Mouse (Mus musculus) spleen, postnatal 14 days (tissue): ENCODE results near the gene Psme2.
A peak's percentile ranks its signal among the peaks of the same experiment; 100 is the strongest.

ENCODE experiments used
- DNase-seq, 2 experiments: peaks; one replicate each; pipeline ENCODE4 v3.0.0; 2021 to 2022; ENCODE audit warnings: low spot score in 2 of 2

Gene Psme2

GRCm38 (mm10) chr14:55590748-55591330, at the start of gene Psme2:
Psme2 (minus strand) TSS chr14:55591113.
- peak; percentile 66 to 68 for DNase-seq

- DNase-seq, result no peak
Observed at GRCm38 (mm10) chr14:55637795-55638194, 46.9 kb upstream of the Psme2 start, which contains the start of gene Gm49378. Gm49378 (minus strand) TSS chr14:55637895.

DNA sequence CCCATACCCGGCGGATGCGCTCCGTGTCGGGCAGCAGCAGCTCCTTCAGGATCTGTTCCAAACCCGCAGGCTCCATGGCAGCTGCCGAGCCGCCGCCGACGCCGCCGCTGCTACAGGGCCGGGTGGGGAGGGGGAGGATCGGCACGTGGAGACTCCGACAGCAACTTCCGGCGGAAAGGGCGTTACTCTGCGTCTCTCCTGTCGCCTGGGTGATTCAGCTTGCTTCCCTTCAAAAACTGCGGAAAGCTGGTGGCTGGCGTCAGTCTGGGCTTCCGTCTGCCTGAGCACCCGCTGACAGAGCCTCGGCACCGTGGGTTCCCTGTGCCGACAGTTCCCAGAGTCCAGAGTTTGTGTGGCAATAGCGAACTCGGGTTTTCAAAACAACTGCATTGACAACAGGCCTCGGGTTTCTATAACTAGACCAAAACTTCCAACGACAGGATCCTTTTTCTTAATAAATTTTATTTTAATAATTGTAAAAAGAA, 44.7 kb upstream of the Psme2 start, which contains the start of gene Ipo4:
Gene Ipo4 (minus strand): TSS at position 435 of the 485 bp plus-strand sequence.
- DNase-seq, result peak; percentile 55 to 67

GRCm38 (mm10) chr14:55634874-55635522, 44.1 kb upstream of the Psme2 start:
- no peak for DNase-seq

GRCm38 (mm10) chr14:55629312-55629711, 38.4 kb upstream of the Psme2 start:
- DNase-seq, result peak; percentile 51 to 72

DNA sequence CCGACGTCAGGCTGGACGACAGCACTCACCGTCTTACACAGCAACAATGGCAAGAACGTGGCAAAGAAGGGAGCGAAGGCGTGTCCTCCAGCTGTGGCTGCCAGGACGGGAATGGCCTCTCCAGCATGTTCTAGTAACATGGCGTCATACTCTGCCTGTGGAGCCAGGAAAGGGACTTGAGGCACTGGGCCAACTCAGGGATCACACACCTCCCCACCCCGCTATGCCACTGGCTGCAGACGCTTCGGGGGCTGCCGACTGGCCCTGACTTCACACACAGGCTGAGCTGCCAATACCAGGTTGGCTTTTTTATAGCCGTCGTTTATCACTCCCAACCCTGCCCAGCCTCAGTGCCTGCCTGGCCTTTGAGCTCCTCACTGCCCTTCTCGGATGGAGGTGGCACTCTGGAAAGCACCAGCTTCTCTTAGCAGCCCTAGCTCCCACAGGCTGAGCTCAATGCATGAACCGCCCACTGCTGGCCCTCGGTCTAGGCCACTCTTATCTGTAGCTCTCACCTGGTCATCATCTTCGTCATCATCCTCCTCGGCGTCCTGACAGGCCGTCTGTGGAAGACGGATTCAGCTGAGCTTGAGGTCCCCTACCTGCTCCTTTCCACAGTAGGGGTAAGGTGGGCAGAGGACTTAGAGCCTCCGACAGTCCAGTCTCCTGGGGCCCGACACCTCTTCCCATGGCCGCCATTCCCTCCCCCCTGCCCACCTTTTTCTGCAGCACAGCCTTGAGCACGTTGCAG, 37.3 kb upstream of the Psme2 start:
- no peak for DNase-seq

DNA sequence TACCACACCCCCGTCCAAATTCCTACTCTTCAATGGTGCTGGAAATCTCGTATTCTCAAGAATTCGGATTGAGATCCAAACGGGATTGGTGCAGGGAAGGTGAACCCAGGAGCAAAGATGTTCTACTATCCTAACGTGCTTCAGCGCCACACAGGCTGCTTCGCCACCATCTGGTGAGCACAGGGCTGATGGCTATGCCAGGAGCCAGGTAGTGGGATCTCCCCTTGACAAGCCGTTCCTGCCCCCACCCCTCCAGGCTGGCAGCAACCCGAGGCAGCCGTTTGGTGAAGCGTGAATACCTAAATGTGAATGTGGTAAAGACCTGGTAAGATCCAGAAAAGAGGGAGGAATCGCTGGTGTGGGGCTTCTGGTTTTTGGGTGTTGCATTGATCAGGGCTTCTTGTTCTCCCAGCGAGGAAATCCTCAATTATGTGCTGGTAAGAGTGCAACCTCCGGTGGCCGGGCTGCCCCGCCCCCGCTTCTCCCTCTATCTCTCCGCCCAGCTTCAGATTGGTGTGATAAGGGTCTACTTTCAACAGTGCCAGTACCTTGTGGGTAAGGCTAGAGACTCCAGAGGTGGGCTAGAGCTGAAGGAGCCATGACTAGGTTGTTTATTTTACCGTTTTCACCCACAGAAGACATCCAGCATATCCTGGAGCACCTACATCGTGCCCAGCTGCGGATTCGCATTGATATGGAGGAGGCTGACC, 27.7 kb upstream of the Psme2 start:
- no peak for DNase-seq

- DNase-seq, result no peak
Observed at GRCm38 (mm10) chr14:55617822-55618221, 26.9 kb upstream of the Psme2 start, which contains the start of gene Rec8. Rec8 (plus strand) TSS chr14:55618037.

GRCm38 (mm10) chr14:55616844-55617243, 25.9 kb upstream of the Psme2 start:
- DNase-seq, result no peak

DNA sequence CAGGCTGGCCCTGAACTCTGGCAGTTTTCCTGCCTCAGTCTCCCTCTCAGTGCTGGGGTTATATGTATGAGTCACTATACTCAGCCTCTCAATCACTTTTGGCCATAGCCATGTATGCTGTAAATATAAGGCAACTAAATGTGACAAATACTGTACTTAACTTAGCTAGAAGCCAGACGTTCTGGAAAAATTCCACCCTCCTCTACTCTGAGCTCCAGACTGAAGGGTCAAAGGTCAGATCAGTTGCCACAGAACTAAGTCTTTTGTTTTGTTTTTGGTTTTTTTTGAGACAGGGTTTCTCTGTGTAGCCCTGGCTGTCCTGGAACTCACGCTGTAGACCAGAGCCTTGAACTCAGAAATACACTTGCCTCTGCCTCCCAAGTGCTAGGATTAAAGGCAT, 25.0 kb upstream of the Psme2 start:
- no peak for DNase-seq

DNA sequence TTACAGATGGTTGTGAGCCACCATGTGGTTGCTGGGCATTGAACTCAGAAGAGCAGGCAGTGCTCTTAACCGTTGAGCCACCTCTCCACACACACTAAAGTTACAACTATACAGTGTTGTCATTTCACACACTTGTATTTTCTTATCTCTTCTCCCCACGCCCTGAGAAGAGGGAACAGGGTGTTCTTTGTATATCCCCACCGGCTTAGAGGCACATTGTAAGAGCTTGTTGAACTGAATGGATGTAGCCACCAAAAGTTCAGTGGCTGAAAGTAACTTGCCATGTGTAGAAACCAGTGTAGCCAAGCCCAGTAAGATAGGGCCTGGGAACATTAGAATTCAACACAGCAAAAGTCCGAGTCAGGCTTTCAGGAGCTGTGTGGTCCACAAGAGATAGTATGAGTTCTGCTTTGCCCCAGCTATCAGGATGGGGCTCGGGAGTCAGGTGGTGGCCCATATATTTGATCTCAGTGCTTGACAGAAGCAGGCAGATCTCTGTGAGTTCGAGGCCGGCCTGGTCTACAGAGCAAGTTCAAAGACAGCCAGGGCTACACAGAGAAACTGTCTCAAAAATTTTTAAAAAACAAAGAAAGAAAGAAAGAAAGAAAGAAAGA, 23.8 kb upstream of the Psme2 start:
- DNase-seq, result no peak

DNA sequence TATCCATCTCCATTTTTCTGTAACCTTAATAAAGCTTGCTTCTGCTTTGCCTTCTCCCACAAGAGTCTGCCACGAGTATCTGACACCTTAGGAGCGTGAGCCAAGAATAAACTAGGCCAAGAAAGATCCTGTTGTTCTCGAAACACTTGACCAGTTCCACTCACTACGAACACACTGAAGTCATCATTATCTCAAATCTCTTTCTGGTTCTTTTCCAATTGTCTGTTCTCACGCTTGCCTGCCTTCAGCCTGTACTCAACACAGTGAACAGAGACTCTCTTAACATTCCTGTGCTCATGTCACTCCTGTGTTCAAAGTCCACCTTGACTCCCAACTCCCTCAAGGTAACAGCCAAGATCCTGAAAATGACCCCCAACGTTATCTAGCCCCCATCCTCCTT, 22.4 kb upstream of the Psme2 start:
- no peak for DNase-seq

- no peak for DNase-seq
Observed at GRCm38 (mm10) chr14:55608339-55608738, 17.4 kb upstream of the Psme2 start.

- DNase-seq, result no peak
Observed at GRCm38 (mm10) chr14:55605743-55606459, 15.0 kb upstream of the Psme2 start.

- no peak for DNase-seq
Observed at GRCm38 (mm10) chr14:55604823-55605222, 13.9 kb upstream of the Psme2 start.

GRCm38 (mm10) chr14:55603633-55604576, 13.0 kb upstream of the Psme2 start:
- peak; percentile 91 to 92 for DNase-seq

DNA sequence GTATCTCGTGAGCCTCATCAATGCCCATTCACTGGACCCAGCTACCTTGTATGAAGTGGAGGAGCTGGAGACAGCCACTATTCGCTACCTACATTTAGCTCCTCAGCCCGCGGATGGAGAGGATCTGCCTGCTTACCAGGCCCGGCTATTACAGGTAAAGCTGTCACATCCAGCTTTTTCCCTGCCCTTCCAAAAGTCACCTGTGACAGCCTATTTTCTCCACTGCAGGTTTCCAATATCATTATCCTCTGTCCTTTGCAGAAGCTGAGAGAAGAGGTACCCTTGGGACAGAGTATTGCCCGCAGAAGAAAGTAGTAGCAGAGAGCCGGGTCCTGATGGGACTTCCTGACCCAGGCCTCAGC, 12.3 kb upstream of the Psme2 start, which contains the start of gene Irf9:
Gene Irf9 (plus strand): TSS at position 301 of the 362 bp plus-strand sequence.
- no peak for DNase-seq

DNA sequence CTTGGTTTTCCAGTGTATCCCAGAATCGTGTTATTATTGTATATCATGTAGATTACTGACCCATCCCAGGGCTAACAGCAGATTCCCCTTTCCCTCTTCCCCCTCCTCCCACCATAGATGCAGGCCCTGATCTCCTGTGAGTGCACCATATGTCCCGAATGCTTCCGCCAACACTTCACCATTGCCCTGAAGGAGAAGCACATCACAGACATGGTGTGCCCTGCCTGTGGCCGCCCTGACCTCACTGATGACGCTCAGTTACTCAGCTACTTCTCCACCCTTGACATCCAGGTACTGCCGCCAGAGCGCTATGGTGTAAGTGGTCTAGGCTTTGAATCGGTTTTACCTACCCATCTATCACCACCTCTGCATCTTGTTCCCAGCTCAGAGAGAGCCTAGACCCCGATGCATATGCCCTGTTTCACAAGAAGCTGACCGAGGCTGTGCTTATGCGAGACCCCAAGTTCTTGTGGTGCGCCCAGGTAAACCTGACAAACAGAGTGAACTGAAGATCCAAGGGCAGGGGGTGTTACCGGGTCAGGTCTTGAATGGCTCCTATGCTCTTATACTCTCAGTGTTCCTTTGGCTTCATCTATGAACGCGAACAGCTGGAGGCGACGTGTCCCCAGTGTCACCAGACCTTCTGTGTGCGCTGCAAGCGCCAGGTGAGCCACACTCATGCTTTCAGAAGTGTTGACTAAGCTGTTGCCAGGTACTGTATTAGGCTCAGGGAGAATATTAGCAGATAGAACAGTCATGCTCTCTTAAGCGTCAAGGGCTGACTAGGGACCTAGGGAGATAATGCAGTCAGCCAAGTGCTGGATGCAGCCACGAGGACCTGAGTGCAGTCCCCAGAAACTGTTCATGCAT, 7.8 kb upstream of the Psme2 start:
- no peak for DNase-seq
